Mouse (Mus musculus) CH12.LX (cell line): ENCODE data around the gene Lcn8. TPM values are rescaled to one million over a fixed set of nuclear protein-coding genes. Genes with fewer than 3 reads are reported as not detected.

Source experiments
- DNase-seq: peaks from one replicate; pipeline ENCODE4 v3.0.0-alpha.2; 2013; ENCODE audit errors: extremely low read depth
- H3K27ac ChIP-seq: 2 replicates; pipeline ENCODE4 v1.5.1; 2012; ENCODE audit warnings: low read depth, mild to moderate bottlenecking, control low read depth, moderate library complexity; ENCODE audit not compliant: insufficient read depth
- H3K27me3 ChIP-seq: replicated peaks from 2 replicates; pipeline ENCODE3; 2012; ENCODE audit warnings: inconsistent platforms
- H3K36me3 ChIP-seq, 2 experiments: replicated peaks in 1 of 2; 2 replicates each; pipeline versions ENCODE3 to v1.6.1; 2012; ENCODE audit warnings: inconsistent platforms in 1 of 2, low read length in 1 of 2, mild to moderate bottlenecking in 1 of 2, mixed read lengths in 1 of 2, moderate library complexity in 1 of 2; ENCODE audit not compliant: control insufficient read depth in 1 of 2, insufficient read depth in 1 of 2
- H3K4me1 ChIP-seq, 2 experiments: 2 replicates each; pipeline ENCODE4 v1.6.1; 2012; ENCODE audit warnings: inconsistent platforms in 1 of 2, moderate library complexity in 1 of 2; ENCODE audit not compliant: insufficient read depth in 2 of 2, control insufficient read depth in 1 of 2
- H3K4me2 ChIP-seq: 2 replicates; pipeline ENCODE4 v1.6.1; 2012; ENCODE audit warnings: low read depth, mild to moderate bottlenecking, control low read depth; ENCODE audit not compliant: poor library complexity, insufficient read depth, severe bottlenecking
- H3K4me3 ChIP-seq, 3 experiments: fragments of 150-350 bp in 1 of 3; sonication (generic) in 1 of 3; replicated peaks in 1 of 3; 2 replicates each; pipeline versions ENCODE3 to v1.5.1; 2011 to 2012; ENCODE audit warnings: low read depth in 2 of 3, low read length in 2 of 3, mild to moderate bottlenecking in 2 of 3, moderate library complexity in 2 of 3, control low read depth in 1 of 3, improper control_type of control experiment in 1 of 3, inconsistent platforms in 1 of 3, mixed read lengths in 1 of 3; ENCODE audit not compliant: poor library complexity in 1 of 3
- H3K79me2 ChIP-seq: replicated peaks from 2 replicates; pipeline ENCODE4 v1.6.1; 2012; ENCODE audit warnings: mild to moderate bottlenecking, moderate library complexity; ENCODE audit not compliant: control insufficient read depth, poor library complexity, insufficient read depth, severe bottlenecking; ENCODE audit errors: extremely low read depth
- H3K9ac ChIP-seq: 2 replicates; pipeline ENCODE4 v1.6.1; 2012; ENCODE audit warnings: low read depth, mild to moderate bottlenecking, control low read depth, moderate library complexity; ENCODE audit not compliant: insufficient read depth
- H3K9me3 ChIP-seq: replicated peaks from 2 replicates; pipeline ENCODE3; 2012; ENCODE audit warnings: low read length, inconsistent platforms, mixed read lengths
- CHD1 ChIP-seq: IDR thresholded peaks from 2 replicates; pipeline ENCODE4 v1.6.1; 2012; ENCODE audit warnings: low read depth, low read length, improper control_type of control experiment, inconsistent platforms
- CHD2 ChIP-seq: IDR thresholded peaks from 2 replicates; pipeline ENCODE4 v1.6.1; 2011; ENCODE audit warnings: low read length, improper control_type of control experiment
- CTCF ChIP-seq, 2 experiments: IDR thresholded peaks in 1 of 2; conservative IDR thresholded peaks in 1 of 2; 2 replicates each; pipeline ENCODE4 v1.5.1; 2011 to 2012; ENCODE audit warnings: low read depth in 2 of 2, low read length in 2 of 2, improper control_type of control experiment in 1 of 2, inconsistent platforms in 1 of 2, mild to moderate bottlenecking in 1 of 2, moderate library complexity in 1 of 2
- E2F4 ChIP-seq: IDR thresholded peaks from 2 replicates; pipeline ENCODE4 v1.6.1; 2011; ENCODE audit warnings: low read depth, low read length, improper control_type of control experiment; ENCODE audit not compliant: insufficient replicate concordance
- ELF1 ChIP-seq: IDR thresholded peaks from 2 replicates; pipeline ENCODE4 v1.6.1; 2014; ENCODE audit warnings: low read depth, mild to moderate bottlenecking, inconsistent platforms, low read length, improper control_type of control experiment
- EP300 ChIP-seq: IDR thresholded peaks from 2 replicates; pipeline ENCODE4 v1.6.1; 2011; ENCODE audit warnings: low read length, improper control_type of control experiment
- ETS1 ChIP-seq: conservative IDR thresholded peaks from 2 replicates; pipeline ENCODE4 v1.6.1; 2012; ENCODE audit warnings: low read depth, mild to moderate bottlenecking, inconsistent platforms, low read length, improper control_type of control experiment, moderate library complexity
- HCFC1 ChIP-seq: IDR thresholded peaks from 2 replicates; pipeline ENCODE4 v1.6.1; 2012; ENCODE audit warnings: low read depth, mild to moderate bottlenecking, inconsistent platforms, low read length, improper control_type of control experiment
- JUN ChIP-seq: IDR thresholded peaks from 2 replicates; pipeline ENCODE4 v1.6.1; 2011; ENCODE audit warnings: low read depth, mild to moderate bottlenecking, low read length, improper control_type of control experiment, moderate library complexity; ENCODE audit not compliant: insufficient read depth
- JUND ChIP-seq: conservative IDR thresholded peaks from 2 replicates; pipeline ENCODE4 v1.6.1; 2011; ENCODE audit warnings: low read depth, low read length, improper control_type of control experiment
- KAT2A ChIP-seq: IDR thresholded peaks from 2 replicates; pipeline ENCODE4 v1.6.1; 2012; ENCODE audit warnings: low read length, improper control_type of control experiment, inconsistent platforms; ENCODE audit not compliant: insufficient replicate concordance
- MAFK ChIP-seq: IDR thresholded peaks from 2 replicates; pipeline ENCODE4 v1.6.1; 2011; ENCODE audit warnings: low read length, improper control_type of control experiment; ENCODE audit not compliant: insufficient replicate concordance
- MAX ChIP-seq: IDR thresholded peaks from 2 replicates; pipeline ENCODE4 v1.6.1; 2011; ENCODE audit warnings: low read length, improper control_type of control experiment
- MAZ ChIP-seq: IDR thresholded peaks from 2 replicates; pipeline ENCODE4 v1.6.1; 2012; ENCODE audit warnings: low read depth, mild to moderate bottlenecking, inconsistent platforms, low read length, improper control_type of control experiment, moderate library complexity
- MXI1 ChIP-seq: IDR thresholded peaks from 2 replicates; pipeline ENCODE4 v1.6.1; 2011; ENCODE audit warnings: mild to moderate bottlenecking, low read depth, low read length, improper control_type of control experiment
- MYC ChIP-seq: IDR thresholded peaks from 2 replicates; pipeline ENCODE4 v1.6.1; 2011; ENCODE audit warnings: low read depth, mild to moderate bottlenecking, improper control_type of control experiment, low read length
- NELFE ChIP-seq: IDR thresholded peaks from 2 replicates; pipeline ENCODE4 v1.6.1; 2011; ENCODE audit warnings: low read depth, low read length, improper control_type of control experiment
- NRF1 ChIP-seq: IDR thresholded peaks from 2 replicates; pipeline ENCODE4 v1.6.1; 2014; ENCODE audit warnings: low read depth, mild to moderate bottlenecking, inconsistent platforms, low read length, improper control_type of control experiment, moderate library complexity
- PAX5 ChIP-seq: IDR thresholded peaks from 2 replicates; pipeline ENCODE4 v1.6.1; 2012; ENCODE audit warnings: low read length, inconsistent platforms, mixed read lengths
- POLR2A ChIP-seq: IDR thresholded peaks from 2 replicates; pipeline ENCODE4 v1.6.1; 2011; ENCODE audit warnings: low read depth, mild to moderate bottlenecking, improper control_type of control experiment, low read length
- POLR2AphosphoS2 ChIP-seq: IDR thresholded peaks from 2 replicates; pipeline ENCODE4 v1.6.1; 2011; ENCODE audit warnings: low read depth, low read length, improper control_type of control experiment
- RAD21 ChIP-seq: IDR thresholded peaks from 2 replicates; pipeline ENCODE4 v1.6.1; 2011; ENCODE audit warnings: low read depth, mild to moderate bottlenecking, low read length, improper control_type of control experiment, moderate library complexity
- SMC3 ChIP-seq: IDR thresholded peaks from 2 replicates; pipeline ENCODE4 v1.6.1; 2011; ENCODE audit warnings: low read depth, low read length, improper control_type of control experiment
- TBP ChIP-seq: conservative IDR thresholded peaks from 2 replicates; pipeline ENCODE4 v1.6.1; 2011; ENCODE audit warnings: low read depth, low read length, improper control_type of control experiment
- TCF12 ChIP-seq: IDR thresholded peaks from 2 replicates; pipeline ENCODE4 v1.6.1; 2014; ENCODE audit warnings: low read depth, mild to moderate bottlenecking, inconsistent platforms, low read length, improper control_type of control experiment
- UBTF ChIP-seq: IDR thresholded peaks from 2 replicates; pipeline ENCODE4 v1.6.1; 2012; ENCODE audit warnings: low read depth, mild to moderate bottlenecking, inconsistent platforms, low read length, improper control_type of control experiment, moderate library complexity
- USF1 ChIP-seq: IDR thresholded peaks from 2 replicates; pipeline ENCODE4 v1.6.1; 2014; ENCODE audit warnings: low read depth, mild to moderate bottlenecking, inconsistent platforms, low read length, improper control_type of control experiment
- USF2 ChIP-seq: conservative IDR thresholded peaks from 2 replicates; pipeline ENCODE4 v1.6.1; 2011; ENCODE audit warnings: low read depth, low read length, improper control_type of control experiment
- ZKSCAN1 ChIP-seq: IDR thresholded peaks from 2 replicates; pipeline ENCODE4 v1.6.1; 2012; ENCODE audit warnings: low read depth, inconsistent platforms, low read length, improper control_type of control experiment, borderline replicate concordance
- ZMIZ1 ChIP-seq: IDR thresholded peaks from 2 replicates; pipeline ENCODE4 v1.6.1; 2012; ENCODE audit warnings: low read depth, mild to moderate bottlenecking, inconsistent platforms, low read length, improper control_type of control experiment
- ZNF384 ChIP-seq: IDR thresholded peaks from 2 replicates; pipeline ENCODE4 v1.6.1; 2012; ENCODE audit warnings: low read depth, low read length, improper control_type of control experiment, inconsistent platforms
- dilution Hi-C: fragments of 300-500 bp; cut with MboI; formaldehyde crosslinking; loops from 2 replicates; pipeline ENCODE4 v1.14.3; 2020; ENCODE audit warnings: low sequenced_read_pairs; ENCODE audit not compliant: extremely low pct_unique_long_range_greater_than_20kb, extremely low pct_ligation_motif_present
- in situ Hi-C: fragments of 300-500 bp; cut with MboI; formaldehyde crosslinking; loops from 3 replicates; pipeline ENCODE4 v1.14.3; 2019; ENCODE audit warnings: low sequenced_read_pairs, low pct_ligation_motif_present, low pct_unique_long_range_greater_than_20kb, mixed read lengths
- polyA plus RNA-seq: library from polyadenylated mRNA; unstranded; fragments of >175 nt; gene quantifications from 2 replicates; pipeline ENCODE4 v1.2.1, GENCODE M21; 2012; ENCODE audit warnings: low read depth; ENCODE audit not compliant: insufficient read length
- total RNA-seq, 2 experiments: library from RNA; depleted of rRNA; stranded (reverse); fragments of 300-350 nt in 1 of 2; fragments of >200 nt in 1 of 2; gene quantifications; 2 replicates each; pipeline ENCODE4 v1.2.3; 2012 to 2014

The Lcn8 gene
- total and polyA plus RNA-seq, 3 experiments, result not detected

DNA sequence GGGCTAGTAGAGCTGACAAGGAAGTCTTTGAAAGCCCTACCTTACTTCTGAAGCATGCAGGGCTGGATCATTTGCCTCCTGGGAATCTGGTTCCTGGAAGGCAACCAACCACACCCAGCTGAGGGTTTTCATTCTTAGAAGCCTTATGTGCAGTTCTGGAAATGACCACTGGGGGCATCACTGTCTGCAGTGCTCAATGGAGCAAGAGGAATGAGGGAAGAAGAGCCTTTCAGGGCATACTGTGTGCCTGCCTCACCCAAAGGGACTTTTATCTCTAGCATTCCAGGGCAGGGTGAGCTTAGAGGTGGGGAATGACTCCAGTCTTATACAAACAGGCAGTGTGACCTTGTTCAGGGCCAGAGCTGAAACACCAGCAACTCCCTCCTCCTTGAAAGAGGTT, 41.7 kb downstream of the Lcn8 start:
- Histone ChIP-seq H3K9ac (no peak overlapping the region), H3K27ac (no peak overlapping the region), H3K36me3 (no peaks in the 10 kb centered on the region), H3K4me3 (no peak overlapping the region), H3K4me2 (no peak overlapping the region), H3K9me3 (no peaks in the 10 kb centered on the region), H3K79me2 (no peaks in the 10 kb centered on the region), H3K4me1 (peaks cover 5 to 24% of the 10 kb centered on the region in 2 experiments; a peak in 2 of 4 replicates), H3K27me3 (peaks cover 7% of the 10 kb centered on the region)
- peak; percentile 64 for DNase-seq
- TF ChIP-seq PAX5, result no peak
- TF ChIP-seq POLR2AphosphoS2, result no peak
- no peak for TF ChIP-seq TBP
- TF ChIP-seq ELF1, result no peak
- TF ChIP-seq MAZ, result no peak
- TF ChIP-seq POLR2A, result no peak
- TF ChIP-seq NRF1, result no peak
- no peak for TF ChIP-seq CHD2
- no peak for TF ChIP-seq CHD1
- TF ChIP-seq MAFK, result no peak
- no peak for TF ChIP-seq MAX
- TF ChIP-seq USF2, result no peak
- peak; percentile 39 for TF ChIP-seq SMC3
- TF ChIP-seq ZKSCAN1, result peak; percentile 41
- TF ChIP-seq CTCF (conservative IDR thresholded peaks at IDR 0.05 in 1 of 2, IDR thresholded peaks at IDR 0.05 in 1 of 2; ENCODE audit: low read depth in 2 of 2, low read length in 2 of 2), result peak; percentile 72 to 91
- TF ChIP-seq MYC, result no peak
- no peak for TF ChIP-seq ZNF384
- TF ChIP-seq JUND, result no peak
- no peak for TF ChIP-seq TCF12
- TF ChIP-seq NELFE, result no peak
- TF ChIP-seq ZMIZ1, result no peak
- TF ChIP-seq EP300, result no peak
- TF ChIP-seq UBTF, result no peak
- no peak for TF ChIP-seq MXI1
- no peak for TF ChIP-seq ETS1
- TF ChIP-seq KAT2A, result no peak
- no peak for TF ChIP-seq JUN
- TF ChIP-seq HCFC1, result no peak
- TF ChIP-seq RAD21, result peak; percentile 55
- TF ChIP-seq USF1, result no peak
- no peak for TF ChIP-seq E2F4
- in situ Hi-C loops, result no loop called here
- dilution Hi-C loops, result no loop called here
